Mouse (Mus musculus): ENCODE results near the gene Sfpq. TPM values are rescaled to one million over a fixed set of nuclear protein-coding genes. Genes with fewer than 3 reads are reported as not detected.
"Not testable (repeated sequence)": the region's sequence is repeated elsewhere in the genome, so short reads cannot be mapped to it uniquely, and the experiment has no call there.

Gene Sfpq
- polyA plus RNA-seq (2012; rRNA removed), result 51.4 and 71.4 TPM in 2 replicates

DNA sequence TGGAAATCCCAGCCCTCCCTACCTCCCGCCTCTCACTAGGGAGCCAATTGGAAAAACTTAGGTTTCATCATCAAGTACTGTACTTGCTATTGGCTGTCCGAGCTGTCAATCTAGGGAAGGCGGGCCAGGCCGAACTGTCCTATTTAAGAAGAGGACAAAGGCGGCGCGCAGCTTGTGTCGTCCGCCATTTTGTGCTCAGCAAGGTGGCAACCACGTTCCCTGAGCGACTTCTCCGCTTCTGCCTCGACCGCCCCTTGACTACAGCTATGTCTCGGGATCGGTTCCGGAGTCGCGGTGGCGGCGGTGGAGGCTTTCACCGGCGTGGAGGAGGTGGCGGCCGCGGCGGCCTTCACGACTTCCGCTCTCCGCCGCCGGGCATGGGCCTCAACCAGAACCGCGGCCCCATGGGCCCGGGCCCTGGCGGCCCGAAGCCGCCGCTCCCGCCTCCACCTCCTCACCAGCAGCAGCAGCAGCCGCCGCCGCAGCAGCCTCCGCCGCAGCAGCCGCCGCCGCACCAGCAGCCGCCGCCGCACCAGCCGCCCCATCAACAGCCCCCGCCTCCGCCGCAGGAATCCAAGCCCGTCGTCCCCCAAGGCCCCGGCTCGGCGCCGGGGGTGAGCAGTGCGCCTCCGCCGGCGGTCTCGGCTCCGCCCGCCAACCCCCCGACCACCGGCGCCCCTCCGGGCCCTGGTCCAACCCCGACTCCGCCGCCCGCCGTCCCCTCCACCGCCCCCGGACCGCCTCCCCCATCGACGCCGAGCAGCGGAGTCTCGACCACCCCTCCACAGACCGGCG, at the start of gene Sfpq:
Gene Sfpq (plus strand): TSS at position 174 of the 795 bp plus-strand sequence.
- no peaks in the 10 kb centered on the region for H3K27me3 ChIP-seq (ENCODE audit: control insufficient read depth, insufficient read depth, low read length)
- H3K27ac ChIP-seq (ENCODE audit: insufficient read depth, low read length), result peak within 1 kb of the TSS; percentile 100
- DNase-seq (ENCODE audit: low read depth in 1 of 2, low spot score in 2 of 2), result peak; percentile 96 to 99
- peak within 1 kb of the TSS; percentile 91 for H3K4me3 ChIP-seq (ENCODE audit: extremely low read depth, insufficient read depth, insufficient read length)
- peaks cover 6% of the 10 kb centered on the region for H3K4me1 ChIP-seq (ENCODE audit: control insufficient read depth, insufficient read depth, insufficient read length)
- TF ChIP-seq POLR2A (IDR thresholded peaks at IDR 0.05; ENCODE audit: low read depth, low read length), result peak; percentile 99
- TF ChIP-seq CTCF (IDR thresholded peaks at IDR 0.05; ENCODE audit: extremely low read depth, insufficient read depth, insufficient read length, insufficient replicate concordance), result no peak
- WGBS, result under 1% methylated on average over 59 of the region's 87 CpGs
- peaks cover 21% of the 10 kb centered on the region for H3K36me3 ChIP-seq (ENCODE audit: control insufficient read depth, insufficient read depth, low read length)

DNA sequence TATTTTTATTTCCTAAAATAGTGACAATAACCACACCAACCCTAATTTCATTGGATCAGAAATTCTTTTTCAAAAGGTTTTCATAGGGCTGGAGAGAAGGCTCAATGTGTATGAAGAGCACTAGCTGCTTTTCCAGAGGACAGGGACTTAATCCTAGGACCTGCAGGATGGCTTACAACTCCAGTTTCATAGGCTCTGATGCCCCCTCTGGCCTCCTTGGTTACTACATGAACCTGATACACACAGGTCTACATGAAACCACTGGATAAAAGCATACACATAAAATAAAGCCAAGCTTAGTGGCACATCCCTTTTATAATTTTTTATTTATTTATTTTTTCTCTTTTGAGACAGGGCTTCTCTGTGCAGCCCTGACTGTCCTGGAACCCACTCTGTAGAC, 43.7 kb upstream of the Sfpq start:
- Histone ChIP-seq H3K27ac (ENCODE audit: insufficient read depth, low read length) (no peak overlapping the region), H3K4me1 (ENCODE audit: control insufficient read depth, insufficient read depth, insufficient read length) (no peaks in the 10 kb centered on the region), H3K27me3 (ENCODE audit: control insufficient read depth, insufficient read depth, low read length) (no peaks in the 10 kb centered on the region), H3K36me3 (ENCODE audit: control insufficient read depth, insufficient read depth, low read length) (no peaks in the 10 kb centered on the region), H3K4me3 (ENCODE audit: extremely low read depth, insufficient read depth, insufficient read length) (no peak overlapping the region)
- DNase-seq (ENCODE audit: low read depth in 1 of 2, low spot score in 2 of 2), result peak in 1 of 2 experiments; percentile 25
- TF ChIP-seq POLR2A (IDR thresholded peaks at IDR 0.05; ENCODE audit: low read depth, low read length) (no peak), CTCF (IDR thresholded peaks at IDR 0.05; ENCODE audit: extremely low read depth, insufficient read depth, insufficient read length, insufficient replicate concordance) (no peak)

DNA sequence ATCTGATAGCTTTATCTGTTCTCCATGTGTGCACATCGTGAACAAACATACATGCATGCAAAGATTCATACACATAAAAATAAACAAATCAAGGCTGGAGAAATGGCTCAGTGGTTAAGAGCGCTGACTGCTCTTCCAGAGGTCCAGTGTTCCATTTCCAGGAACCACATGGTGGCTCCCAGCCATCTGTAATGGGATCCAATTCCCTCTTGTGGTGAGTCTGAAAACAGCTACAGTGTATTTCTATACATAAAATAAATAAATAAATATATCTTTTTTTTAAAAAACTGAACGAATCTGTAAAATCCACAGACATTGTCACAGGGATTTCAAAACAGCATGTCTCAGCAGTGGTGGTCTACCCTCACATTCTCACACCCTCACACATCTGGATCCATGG, 42.4 kb upstream of the Sfpq start:
- no peaks in the 10 kb centered on the region for H3K27me3 ChIP-seq (ENCODE audit: control insufficient read depth, insufficient read depth, low read length)
- no peak overlapping the region for H3K27ac ChIP-seq (ENCODE audit: insufficient read depth, low read length)
- no peak for DNase-seq (ENCODE audit: low read depth in 1 of 2, low spot score in 2 of 2)
- H3K36me3 ChIP-seq (ENCODE audit: control insufficient read depth, insufficient read depth, low read length), result no peaks in the 10 kb centered on the region
- H3K4me1 ChIP-seq (ENCODE audit: control insufficient read depth, insufficient read depth, insufficient read length), result no peaks in the 10 kb centered on the region
- TF ChIP-seq CTCF (IDR thresholded peaks at IDR 0.05; ENCODE audit: extremely low read depth, insufficient read depth, insufficient read length, insufficient replicate concordance), result no peak
- no peak for TF ChIP-seq POLR2A (IDR thresholded peaks at IDR 0.05; ENCODE audit: low read depth, low read length)
- no peak overlapping the region for H3K4me3 ChIP-seq (ENCODE audit: extremely low read depth, insufficient read depth, insufficient read length)
- WGBS, result 86% methylated on average over 3 of the region's 3 CpGs

DNA sequence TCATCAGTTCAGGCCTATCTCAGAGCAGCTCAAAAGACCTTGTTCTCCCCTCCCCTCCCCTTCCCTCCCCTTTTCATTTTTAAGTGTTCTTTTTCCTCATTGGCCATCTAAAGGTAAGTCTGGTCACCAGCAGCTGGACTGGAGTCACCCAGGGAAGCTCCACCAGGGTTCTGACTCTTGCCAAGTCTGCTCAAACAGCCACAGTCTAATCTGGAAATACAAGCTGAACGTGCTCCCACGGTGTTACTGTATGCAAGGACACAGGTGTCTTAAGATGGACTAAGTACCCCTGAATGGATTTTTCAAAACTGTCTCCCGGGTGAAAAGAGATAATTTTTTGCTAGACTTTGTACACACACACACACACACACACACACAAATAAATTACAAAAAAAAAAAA, 37.8 kb upstream of the Sfpq start:
- TF ChIP-seq POLR2A (IDR thresholded peaks at IDR 0.05; ENCODE audit: low read depth, low read length) (no peak), CTCF (IDR thresholded peaks at IDR 0.05; ENCODE audit: extremely low read depth, insufficient read depth, insufficient read length, insufficient replicate concordance) (no peak)
- Histone ChIP-seq H3K27me3 (ENCODE audit: control insufficient read depth, insufficient read depth, low read length) (no peaks in the 10 kb centered on the region), H3K4me3 (ENCODE audit: extremely low read depth, insufficient read depth, insufficient read length) (no peak overlapping the region), H3K4me1 (ENCODE audit: control insufficient read depth, insufficient read depth, insufficient read length) (no peaks in the 10 kb centered on the region), H3K36me3 (ENCODE audit: control insufficient read depth, insufficient read depth, low read length) (no peaks in the 10 kb centered on the region), H3K27ac (ENCODE audit: insufficient read depth, low read length) (no peak overlapping the region)
- no peak for DNase-seq (ENCODE audit: low read depth in 1 of 2, low spot score in 2 of 2)
- 78% methylated on average over 3 of the region's 3 CpGs for WGBS

DNA sequence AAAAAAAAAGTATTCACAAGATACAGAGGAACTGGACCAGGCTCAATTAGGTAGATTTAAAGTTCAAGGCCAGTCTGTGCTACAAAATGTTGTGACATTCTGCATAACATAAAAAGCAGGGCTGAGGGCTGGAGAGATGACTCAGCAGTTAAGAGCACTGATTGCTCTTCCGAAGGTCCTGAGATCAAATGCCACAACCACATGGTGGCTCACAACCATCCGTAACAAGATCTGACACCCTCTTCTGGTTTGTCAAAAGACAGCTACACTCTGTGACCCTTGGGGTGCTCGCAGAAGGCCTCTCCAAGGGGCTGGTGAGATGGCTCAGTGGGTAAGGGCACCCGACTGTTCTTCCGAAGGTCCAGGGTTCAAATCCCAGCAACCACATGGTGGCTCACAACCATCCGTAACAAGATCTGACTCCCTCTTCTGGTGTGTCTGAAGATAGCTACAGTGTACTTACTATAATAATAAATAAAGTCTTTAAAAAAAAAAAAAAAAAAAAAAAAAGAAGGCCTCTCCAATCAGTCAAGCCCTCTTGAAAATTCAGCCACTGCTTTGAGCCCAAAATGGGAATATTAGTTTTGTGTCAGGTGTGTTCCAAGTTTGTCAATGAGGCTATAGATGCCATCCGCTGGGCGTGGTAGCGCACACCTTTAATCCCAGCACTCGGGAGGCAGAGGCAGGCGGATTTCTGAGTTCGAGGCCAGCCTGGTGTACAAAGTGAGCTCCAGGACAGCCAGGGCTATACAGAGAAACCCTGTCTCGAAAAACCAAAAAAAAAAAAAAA, 37.2 kb upstream of the Sfpq start:
- H3K27ac ChIP-seq (ENCODE audit: insufficient read depth, low read length); DNase-seq (ENCODE audit: low read depth in 1 of 2, low spot score in 2 of 2); H3K27me3 ChIP-seq (ENCODE audit: control insufficient read depth, insufficient read depth, low read length); H3K4me1 ChIP-seq (ENCODE audit: control insufficient read depth, insufficient read depth, insufficient read length); H3K4me3 ChIP-seq (ENCODE audit: extremely low read depth, insufficient read depth, insufficient read length); H3K36me3 ChIP-seq (ENCODE audit: control insufficient read depth, insufficient read depth, low read length): not testable (repeated sequence)
- WGBS, result 85% methylated on average over 13 of the region's 13 CpGs

DNA sequence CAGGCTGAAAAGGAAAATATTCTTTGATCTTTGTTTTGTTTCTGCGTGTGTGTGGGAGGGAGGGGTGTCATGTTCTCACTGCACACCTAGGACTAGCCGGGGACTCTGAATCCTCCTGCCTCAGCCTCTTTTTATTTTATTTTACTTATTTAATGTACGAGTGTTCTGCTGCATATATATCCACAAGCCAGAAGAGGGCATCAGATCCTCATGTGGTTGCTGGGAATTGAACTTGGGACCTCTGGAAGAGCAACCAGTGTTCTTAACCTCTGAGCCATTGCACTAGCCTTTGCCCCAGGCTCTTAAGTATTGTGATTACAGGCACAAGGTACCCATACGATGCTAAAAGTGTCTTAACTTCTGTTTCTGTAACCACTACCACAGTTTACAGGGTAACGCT, 34.4 kb upstream of the Sfpq start:
- DNase-seq (ENCODE audit: low read depth in 1 of 2, low spot score in 2 of 2), result no peak
- H3K36me3 ChIP-seq (ENCODE audit: control insufficient read depth, insufficient read depth, low read length), result no peaks in the 10 kb centered on the region
- H3K27me3 ChIP-seq (ENCODE audit: control insufficient read depth, insufficient read depth, low read length), result no peaks in the 10 kb centered on the region
- no peak for TF ChIP-seq CTCF (IDR thresholded peaks at IDR 0.05; ENCODE audit: extremely low read depth, insufficient read depth, insufficient read length, insufficient replicate concordance)
- TF ChIP-seq POLR2A (IDR thresholded peaks at IDR 0.05; ENCODE audit: low read depth, low read length), result no peak
- H3K27ac ChIP-seq (ENCODE audit: insufficient read depth, low read length), result no peak overlapping the region
- no peak overlapping the region for H3K4me3 ChIP-seq (ENCODE audit: extremely low read depth, insufficient read depth, insufficient read length)
- no peaks in the 10 kb centered on the region for H3K4me1 ChIP-seq (ENCODE audit: control insufficient read depth, insufficient read depth, insufficient read length)
- WGBS, result 80% methylated on average over 5 of the region's 5 CpGs

DNA sequence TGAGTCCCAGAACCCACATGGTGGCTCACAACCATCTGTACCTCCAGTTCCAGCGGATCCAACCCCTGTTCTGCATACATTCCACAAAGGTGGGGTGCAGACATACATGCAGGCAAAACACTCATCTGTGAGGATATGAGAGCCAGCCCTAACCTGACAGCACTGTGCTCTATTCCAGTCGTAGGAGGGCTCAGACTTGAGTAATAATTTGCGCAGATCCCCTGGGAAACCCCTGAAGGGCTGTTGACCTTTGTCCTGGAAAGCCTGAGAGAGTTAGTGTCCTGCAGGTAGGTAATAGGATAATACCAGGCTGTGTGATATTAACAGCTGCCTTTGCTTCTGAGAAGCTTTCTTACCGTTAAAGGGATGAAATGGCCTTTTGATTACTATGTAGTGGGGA, 32.6 kb upstream of the Sfpq start:
- H3K4me3 ChIP-seq (ENCODE audit: extremely low read depth, insufficient read depth, insufficient read length), result no peak overlapping the region
- H3K36me3 ChIP-seq (ENCODE audit: control insufficient read depth, insufficient read depth, low read length), result no peaks in the 10 kb centered on the region
- TF ChIP-seq CTCF (IDR thresholded peaks at IDR 0.05; ENCODE audit: extremely low read depth, insufficient read depth, insufficient read length, insufficient replicate concordance) (no peak), POLR2A (IDR thresholded peaks at IDR 0.05; ENCODE audit: low read depth, low read length) (no peak)
- H3K27ac ChIP-seq (ENCODE audit: insufficient read depth, low read length), result no peak overlapping the region
- DNase-seq (ENCODE audit: low read depth in 1 of 2, low spot score in 2 of 2), result no peak
- 90% methylated on average over 4 of the region's 4 CpGs for WGBS
- no peaks in the 10 kb centered on the region for H3K4me1 ChIP-seq (ENCODE audit: control insufficient read depth, insufficient read depth, insufficient read length)
- H3K27me3 ChIP-seq (ENCODE audit: control insufficient read depth, insufficient read depth, low read length), result no peaks in the 10 kb centered on the region
